Mouse (Mus musculus) testis, adult 2 months (tissue): Measurements from ENCODE around the gene Slc26a3. TPM values are rescaled to one million over a fixed set of nuclear protein-coding genes. Genes with fewer than 3 reads are reported as not detected.

ENCODE experiments used
- H3K27ac ChIP-seq: fragments of 200-500 bp; 2 replicates; pipeline ENCODE4 v1.5.1; 2012; ENCODE audit warnings: low read depth, low read length; ENCODE audit not compliant: control insufficient read depth, insufficient read depth
- H3K27me3 ChIP-seq: fragments of 200-500 bp; 2 replicates; pipeline ENCODE4 v1.6.1; 2012; ENCODE audit warnings: mild to moderate bottlenecking, low read length, moderate library complexity; ENCODE audit not compliant: control insufficient read depth, insufficient read depth
- H3K36me3 ChIP-seq: fragments of 200-500 bp; 2 replicates; pipeline ENCODE4 v1.6.1; 2012; ENCODE audit warnings: mild to moderate bottlenecking, low read length; ENCODE audit not compliant: control insufficient read depth, insufficient read depth
- H3K4me1 ChIP-seq: fragments of 200-500 bp; 2 replicates; pipeline ENCODE4 v1.6.1; 2012; ENCODE audit warnings: low read length; ENCODE audit not compliant: control insufficient read depth, insufficient read depth
- H3K4me3 ChIP-seq: fragments of 200-500 bp; 2 replicates; pipeline ENCODE4 v1.5.1; 2012; ENCODE audit warnings: low read depth, mild to moderate bottlenecking, low read length, moderate library complexity, mixed read lengths; ENCODE audit not compliant: control insufficient read depth
- CTCF ChIP-seq: fragments of 200-500 bp; IDR thresholded peaks from 2 replicates; pipeline ENCODE4 v1.5.1; 2012; ENCODE audit warnings: low read depth, mild to moderate bottlenecking, inconsistent platforms, low read length, moderate library complexity; ENCODE audit not compliant: control insufficient read depth, insufficient read depth, insufficient replicate concordance
- POLR2A ChIP-seq: fragments of 200-500 bp; IDR thresholded peaks from 2 replicates; pipeline ENCODE4 v1.6.1; 2012; ENCODE audit warnings: low read depth, mild to moderate bottlenecking, inconsistent platforms, low read length, moderate library complexity; ENCODE audit not compliant: control insufficient read depth
- polyA plus RNA-seq: library from polyadenylated mRNA; depleted of rRNA; stranded (reverse); fragments of >200 nt; gene quantifications from 2 replicates; pipeline ENCODE4 v1.2.3, GENCODE M21; 2012; rRNA removed

The Slc26a3 gene
- polyA plus RNA-seq, 1 experiment = 0.07 TPM

- no peaks in the 10 kb centered on the region for H3K36me3 ChIP-seq
- no peaks in the 10 kb centered on the region for H3K4me1 ChIP-seq
- H3K27ac ChIP-seq = no peak overlapping the region
- H3K27me3 ChIP-seq = no peaks in the 10 kb centered on the region
- TF ChIP-seq POLR2A (no peak), CTCF (no peak)
- no peak overlapping the region for H3K4me3 ChIP-seq
Observed at GRCm38 (mm10) chr12:31521371-31521770, 130.7 kb downstream of the Slc26a3 start.

Other genes with a start within 250 kb of the Slc26a3 start
- gene Gm6993, start 150.1 kb upstream of the Slc26a3 start, polyA plus RNA-seq = not detected in 2 replicates
- gene Lamb1, start 125.6 kb upstream of the Slc26a3 start, polyA plus RNA-seq = 3.2 and 3.8 TPM in 2 replicates
- 18.9 and 24.4 TPM in 2 replicates for gene Dld, start 39.4 kb upstream of the Slc26a3 start, polyA plus RNA-seq
- 17.6 and 19.2 TPM in 2 replicates for gene Cbll1, start 108.7 kb downstream of the Slc26a3 start, polyA plus RNA-seq
- gene Slc26a4, start 169.1 kb downstream of the Slc26a3 start, polyA plus RNA-seq = 0.10 and 0.12 TPM in 2 replicates
- 42.8 and 62.0 TPM in 2 replicates for gene Bcap29, start 243.8 kb downstream of the Slc26a3 start, polyA plus RNA-seq